Mouse (Mus musculus) monocyte, adult 5-6 weeks (primary cell): Measurements from ENCODE around the gene Wrap73. TPM values are rescaled to one million over a fixed set of nuclear protein-coding genes. Genes with fewer than 3 reads are reported as not detected.

Experiments used
- total RNA-seq: library from RNA; stranded (forward); fragments of 200-1000, 200-491, 200-594 nt; gene quantifications from 3 replicates; pipeline ENCODE4 v1.2.3, GENCODE M21; 2017

Wrap73 gene
- total RNA-seq, 1 experiment from 2014 or later = 8.2 TPM

Other genes with a start within 250 kb of the Wrap73 start
- gene A430005L14Rik, start 185.1 kb upstream of the Wrap73 start, total RNA-seq = 27.5 to 38.1 TPM (median 30.3 TPM) in 3 replicates
- gene Dffb, start 167.2 kb upstream of the Wrap73 start, total RNA-seq = 15.3 to 16.6 TPM (median 15.4 TPM) in 3 replicates
- 3.7 to 8.5 TPM (median 3.9 TPM) in 3 replicates for gene Cep104, start 167.2 kb upstream of the Wrap73 start, total RNA-seq
- 43.7 to 56.2 TPM (median 54.8 TPM) in 3 replicates for gene Lrrc47, start 130.6 kb upstream of the Wrap73 start, total RNA-seq
- gene Smim1, start 116.1 kb upstream of the Wrap73 start, total RNA-seq = 0.10 to 1.1 TPM (median 0.49 TPM) in 3 replicates
- gene Ccdc27, start 99.7 kb upstream of the Wrap73 start, total RNA-seq = not detected in 3 replicates
- not detected in 3 replicates for gene Trp73, start 2.2 kb upstream of the Wrap73 start, total RNA-seq
- 73.1 to 107 TPM (median 99.0 TPM) in 3 replicates for gene Tprgl, start 18.3 kb downstream of the Wrap73 start, total RNA-seq
- gene Megf6, start 28.4 kb downstream of the Wrap73 start, total RNA-seq = not detected in 3 replicates
- not detected in 3 replicates for gene Arhgef16, start 159.3 kb downstream of the Wrap73 start, total RNA-seq
- gene B230104I21Rik, start 193.8 kb downstream of the Wrap73 start, total RNA-seq = not detected in 3 replicates